Mouse (Mus musculus): ENCODE results near the gene Krtap16-1. TPM values are rescaled to one million over a fixed set of nuclear protein-coding genes. Genes with fewer than 3 reads are reported as not detected.

The Krtap16-1 gene
- polyA plus RNA-seq (2015; fragmentation: Nextera tagmentation; extraction: Ambion mirVana): not detected in 2 replicates

DNA sequence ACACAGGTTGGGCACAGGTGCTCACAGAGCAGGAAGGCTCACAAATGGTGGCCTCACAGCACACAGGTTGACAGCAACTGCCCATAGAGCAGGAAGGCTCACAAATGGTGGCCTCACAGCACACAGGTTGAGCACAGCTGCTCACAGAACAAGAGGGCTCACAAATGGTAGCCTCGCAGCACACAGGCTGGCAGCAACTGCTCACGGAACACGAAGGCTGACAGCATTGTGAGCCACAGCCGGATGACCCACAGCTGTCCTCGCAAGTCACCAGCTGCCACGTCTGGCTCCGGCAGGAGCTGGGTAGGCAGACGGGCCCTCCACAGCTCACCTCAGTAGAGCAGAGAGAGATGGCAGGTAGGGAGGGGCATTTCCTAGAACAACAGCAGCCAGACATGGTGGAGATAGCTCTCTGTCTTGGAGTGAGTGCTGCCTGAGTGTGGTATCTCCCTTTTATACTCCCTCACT lies at the start of gene Krtap16-1:
TSS of gene Krtap16-1 (minus strand) at position 418 of the 468 bp plus-strand sequence.
- no peak; the same call in 1 of the 2 replicates for ATAC-seq (replicated peaks)
- H3K9ac ChIP-seq (replicated peaks): no peak within 1 kb of the TSS

GRCm38 (mm10) chr11:100029768-100030167 lies 43.4 kb upstream of the Krtap16-1 start, which contains the start of gene Krt33b:
Gene Krt33b (minus strand): TSS chr11:100029868.
- Histone ChIP-seq H3K4me2 (replicated peaks) (no peak within 1 kb of the TSS), H3K9ac (replicated peaks) (no peak within 1 kb of the TSS), H3K36me3 (no peaks in the 10 kb centered on the region), H3K27me3 (no peaks in the 10 kb centered on the region), H3K4me1 (no peaks in the 10 kb centered on the region), H3K27ac (replicated peaks) (no peak within 1 kb of the TSS), H3K4me3 (no peak within 1 kb of the TSS), H3K9me3 (no peaks in the 10 kb centered on the region)
- ATAC-seq (replicated peaks): no peak
- WGBS: 96% methylated on average over 6 of the region's 6 CpGs

More for the DNA sequence above, at the start of gene Krtap16-1:
- Histone ChIP-seq H3K36me3 (no peaks in the 10 kb centered on the region), H3K27ac (replicated peaks) (peak within 1 kb of the TSS; percentile 72), H3K27me3 (no peaks in the 10 kb centered on the region; the same call in 1 of the 2 replicates), H3K4me2 (replicated peaks) (peak within 1 kb of the TSS; percentile 10; the same call in 1 of the 2 replicates), H3K4me1 (peaks cover 16% of the 10 kb centered on the region), H3K9me3 (no peaks in the 10 kb centered on the region), H3K4me3 (no peak within 1 kb of the TSS)
- WGBS: 84% methylated on average over 8 of the region's 8 CpGs

- no peaks in the 10 kb centered on the region for H3K27me3 ChIP-seq
- no peak overlapping the region for H3K4me2 ChIP-seq (replicated peaks)
- H3K4me1 ChIP-seq: no peaks in the 10 kb centered on the region
- no peak for ATAC-seq (replicated peaks)
- H3K9ac ChIP-seq (replicated peaks): no peak overlapping the region
- H3K27ac ChIP-seq (replicated peaks): no peak overlapping the region
- H3K4me3 ChIP-seq: no peak overlapping the region
- H3K9me3 ChIP-seq: no peaks in the 10 kb centered on the region
- H3K36me3 ChIP-seq: no peaks in the 10 kb centered on the region
- 84% methylated on average over 5 of the region's 5 CpGs for WGBS
Measured at GRCm38 (mm10) chr11:100021438-100021837, 35.0 kb upstream of the Krtap16-1 start.

DNA sequence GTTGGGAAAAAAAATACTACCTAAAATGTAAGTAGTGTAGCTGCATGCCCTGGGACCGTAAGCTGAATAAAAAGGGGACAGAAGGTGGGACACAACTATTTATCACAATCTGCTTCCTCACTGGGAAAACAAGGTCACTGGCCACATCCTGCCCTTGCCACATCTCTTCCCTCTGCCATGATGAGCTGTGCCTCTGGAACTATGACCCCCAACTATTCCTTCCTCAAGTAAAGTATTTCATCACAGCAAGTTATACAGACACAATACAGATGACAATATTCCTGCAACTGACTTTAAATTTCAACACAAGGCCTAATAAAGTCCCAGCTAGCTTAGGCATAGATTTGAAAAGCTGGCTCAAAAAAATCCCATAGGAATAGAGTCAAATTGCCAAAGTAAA lies 33.1 kb upstream of the Krtap16-1 start:
- Histone ChIP-seq H3K4me1 (no peaks in the 10 kb centered on the region), H3K4me2 (replicated peaks) (no peak overlapping the region), H3K4me3 (no peak overlapping the region), H3K27me3 (no peaks in the 10 kb centered on the region), H3K9me3 (no peaks in the 10 kb centered on the region), H3K27ac (replicated peaks) (no peak overlapping the region), H3K9ac (replicated peaks) (no peak overlapping the region), H3K36me3 (no peaks in the 10 kb centered on the region)
- WGBS: 94% methylated on average over 1 of the region's 1 CpGs
- no peak for ATAC-seq (replicated peaks)

DNA sequence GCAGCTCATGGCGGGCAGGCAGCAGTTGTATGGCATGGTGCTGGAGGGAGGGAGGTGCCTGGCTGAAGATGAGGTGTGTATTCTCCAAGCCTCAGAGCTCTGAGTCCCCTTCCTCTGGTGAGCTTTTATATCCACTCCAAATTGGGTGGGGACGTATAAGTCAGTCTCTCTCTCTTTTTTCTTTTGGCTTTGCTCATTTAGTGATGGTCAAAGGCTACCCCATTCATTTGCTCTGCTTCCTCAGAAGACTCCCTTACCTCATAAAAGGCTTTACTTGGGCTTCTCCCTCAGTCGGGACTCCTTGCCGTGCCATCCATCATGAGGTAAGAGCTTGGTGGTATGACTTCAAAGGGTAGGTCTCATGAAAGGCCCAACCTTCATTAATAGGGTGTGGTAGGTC lies 29.7 kb upstream of the Krtap16-1 start, which contains the start of gene Krt33a:
TSS of gene Krt33a (minus strand) at position 101 of the 400 bp plus-strand sequence.
- H3K36me3 ChIP-seq: no peaks in the 10 kb centered on the region
- H3K9ac ChIP-seq (replicated peaks): no peak within 1 kb of the TSS
- no peak within 1 kb of the TSS for H3K4me3 ChIP-seq
- H3K9me3 ChIP-seq: no peaks in the 10 kb centered on the region
- H3K4me1 ChIP-seq: no peaks in the 10 kb centered on the region
- 83% methylated on average over 4 of the region's 4 CpGs for WGBS
- H3K27ac ChIP-seq (replicated peaks): no peak within 1 kb of the TSS
- no peaks in the 10 kb centered on the region for H3K27me3 ChIP-seq
- no peak within 1 kb of the TSS for H3K4me2 ChIP-seq (replicated peaks)
- ATAC-seq (replicated peaks): no peak

GRCm38 (mm10) chr11:100013691-100014171 lies 27.3 kb upstream of the Krtap16-1 start:
- H3K4me1 ChIP-seq: no peaks in the 10 kb centered on the region
- no peaks in the 10 kb centered on the region for H3K27me3 ChIP-seq
- no peak overlapping the region for H3K27ac ChIP-seq (replicated peaks)
- WGBS: 77% methylated on average over 4 of the region's 4 CpGs
- H3K36me3 ChIP-seq: no peaks in the 10 kb centered on the region
- H3K4me3 ChIP-seq: no peak overlapping the region
- ATAC-seq (replicated peaks): no peak
- H3K9me3 ChIP-seq: no peaks in the 10 kb centered on the region
- no peak overlapping the region for H3K9ac ChIP-seq (replicated peaks)
- no peak overlapping the region for H3K4me2 ChIP-seq (replicated peaks)

GRCm38 (mm10) chr11:100010682-100011081 lies 24.3 kb upstream of the Krtap16-1 start:
- Histone ChIP-seq H3K4me1 (no peaks in the 10 kb centered on the region), H3K9me3 (no peaks in the 10 kb centered on the region), H3K27me3 (no peaks in the 10 kb centered on the region), H3K4me3 (no peak overlapping the region), H3K9ac (replicated peaks) (no peak overlapping the region), H3K36me3 (no peaks in the 10 kb centered on the region), H3K4me2 (replicated peaks) (no peak overlapping the region), H3K27ac (replicated peaks) (no peak overlapping the region)
- no peak for ATAC-seq (replicated peaks)
- 87% methylated on average over 5 of the region's 5 CpGs for whole genome bisulfite sequencing

- H3K9me3 ChIP-seq: no peaks in the 10 kb centered on the region
- no peak for ATAC-seq (replicated peaks)
- no peaks in the 10 kb centered on the region for H3K36me3 ChIP-seq
- no peak overlapping the region for H3K4me3 ChIP-seq
- H3K27me3 ChIP-seq: no peaks in the 10 kb centered on the region
- no peaks in the 10 kb centered on the region for H3K4me1 ChIP-seq
- no peak overlapping the region for H3K9ac ChIP-seq (replicated peaks)
- no peak overlapping the region for H3K4me2 ChIP-seq (replicated peaks)
- H3K27ac ChIP-seq (replicated peaks): no peak overlapping the region
- WGBS: 86% methylated on average over 5 of the region's 5 CpGs
Measured at GRCm38 (mm10) chr11:100008336-100008735, 21.9 kb upstream of the Krtap16-1 start.

DNA sequence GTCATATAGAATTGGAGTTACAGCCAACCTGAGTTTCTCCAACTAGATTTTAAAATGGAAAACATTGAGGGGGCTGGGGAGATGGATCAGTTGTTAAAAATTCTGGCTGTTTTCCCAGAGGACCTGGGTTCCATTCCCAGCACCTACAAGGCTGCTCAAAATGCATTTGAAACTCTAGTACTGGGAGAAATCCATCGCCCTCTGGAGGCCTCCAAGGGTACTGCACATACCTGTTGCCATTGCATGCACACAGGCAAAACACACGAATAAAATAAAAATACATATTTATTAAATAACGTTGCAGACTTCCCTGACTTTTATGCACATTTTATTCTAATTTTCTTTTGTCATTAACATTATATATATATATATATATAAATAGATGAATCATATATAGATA lies 20.2 kb upstream of the Krtap16-1 start:
- no peak overlapping the region for H3K4me2 ChIP-seq (replicated peaks)
- no peak for ATAC-seq (replicated peaks)
- no peaks in the 10 kb centered on the region for H3K9me3 ChIP-seq
- no peaks in the 10 kb centered on the region for H3K27me3 ChIP-seq
- no peak overlapping the region for H3K4me3 ChIP-seq
- WGBS: 54% methylated on average over 3 of the region's 3 CpGs
- H3K36me3 ChIP-seq: no peaks in the 10 kb centered on the region
- H3K9ac ChIP-seq (replicated peaks): no peak overlapping the region
- H3K4me1 ChIP-seq: no peaks in the 10 kb centered on the region
- no peak overlapping the region for H3K27ac ChIP-seq (replicated peaks)

- Histone ChIP-seq H3K36me3 (no peaks in the 10 kb centered on the region), H3K4me1 (no peaks in the 10 kb centered on the region), H3K27me3 (no peaks in the 10 kb centered on the region), H3K4me3 (no peak overlapping the region), H3K9ac (replicated peaks) (no peak overlapping the region), H3K4me2 (replicated peaks) (no peak overlapping the region), H3K9me3 (no peaks in the 10 kb centered on the region), H3K27ac (replicated peaks) (no peak overlapping the region)
- ATAC-seq (replicated peaks): no peak
- WGBS: 89% methylated on average over 8 of the region's 8 CpGs
Measured at GRCm38 (mm10) chr11:100005905-100006304, 19.5 kb upstream of the Krtap16-1 start.

DNA sequence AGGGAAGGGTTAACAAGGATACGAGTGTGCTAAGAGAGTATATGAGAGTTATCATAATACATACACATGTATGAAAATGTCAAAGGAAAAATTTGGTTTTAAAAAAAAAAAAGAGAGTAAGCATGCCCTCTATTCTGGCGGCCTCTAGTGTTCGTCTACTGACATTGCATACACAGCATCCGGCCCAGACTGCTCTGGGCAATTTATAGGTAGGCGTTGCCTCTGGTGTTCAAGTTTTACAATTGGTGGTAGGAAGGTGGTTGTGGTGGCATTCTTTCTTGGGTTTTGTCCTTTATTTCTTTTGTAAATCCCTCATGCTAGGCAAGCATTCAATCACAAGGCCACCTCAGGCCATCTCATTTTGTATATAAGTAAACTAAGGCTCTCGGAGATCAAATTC lies 18.4 kb upstream of the Krtap16-1 start:
- H3K9me3 ChIP-seq: no peaks in the 10 kb centered on the region
- 25% methylated on average over 6 of the region's 6 CpGs for WGBS
- no peak overlapping the region for H3K9ac ChIP-seq (replicated peaks)
- no peak overlapping the region for H3K4me3 ChIP-seq
- H3K4me1 ChIP-seq: no peaks in the 10 kb centered on the region
- ATAC-seq (replicated peaks): no peak
- no peak overlapping the region for H3K27ac ChIP-seq (replicated peaks)
- H3K36me3 ChIP-seq: no peaks in the 10 kb centered on the region
- no peaks in the 10 kb centered on the region for H3K27me3 ChIP-seq
- H3K4me2 ChIP-seq (replicated peaks): no peak overlapping the region

DNA sequence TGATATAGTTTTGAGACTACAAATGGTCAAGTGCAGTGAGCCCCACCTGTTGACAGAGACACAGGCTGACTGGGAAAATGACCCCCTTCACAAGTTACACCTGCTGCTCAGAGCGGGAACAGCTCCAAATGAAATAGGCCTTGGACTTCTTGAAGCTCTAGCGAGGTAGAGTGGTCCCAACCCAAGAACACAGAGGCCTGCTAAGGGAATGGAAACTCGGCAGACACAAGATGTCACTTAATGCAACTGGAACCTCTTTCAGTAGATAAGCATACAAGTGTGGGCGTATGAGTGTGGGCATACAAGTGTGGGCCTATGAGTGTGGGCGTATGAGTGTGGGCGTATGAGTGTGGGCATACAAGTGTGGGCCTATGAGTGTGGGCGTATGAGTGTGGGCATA lies 12.7 kb upstream of the Krtap16-1 start:
- Histone ChIP-seq H3K9me3 (no peaks in the 10 kb centered on the region), H3K36me3 (no peaks in the 10 kb centered on the region), H3K4me1 (no peaks in the 10 kb centered on the region), H3K4me2 (replicated peaks) (no peak overlapping the region), H3K27ac (replicated peaks) (no peak overlapping the region), H3K9ac (replicated peaks) (no peak overlapping the region), H3K4me3 (no peak overlapping the region), H3K27me3 (no peaks in the 10 kb centered on the region)
- no peak for ATAC-seq (replicated peaks)
- 97% methylated on average over 7 of the region's 7 CpGs for WGBS

DNA sequence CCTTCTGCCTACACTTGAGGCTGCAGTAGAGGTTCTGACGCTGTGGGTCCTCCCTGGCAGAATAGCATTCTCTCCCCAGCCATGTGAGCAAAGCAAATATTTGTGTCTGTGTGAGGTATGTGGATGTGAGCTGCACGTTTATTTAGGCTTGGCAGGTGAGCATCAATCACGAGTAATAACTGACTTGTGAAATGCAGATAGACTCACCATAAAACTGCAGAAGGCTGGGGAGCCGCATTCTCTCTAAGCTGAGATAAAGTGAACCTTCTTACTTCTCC lies 7.9 kb upstream of the Krtap16-1 start:
- Histone ChIP-seq H3K9me3 (no peaks in the 10 kb centered on the region), H3K4me1 (0 out of 2 replicates have a peak, but pooled peaks cover 5% of the 10 kb centered on the region), H3K27me3 (no peaks in the 10 kb centered on the region), H3K4me2 (replicated peaks) (no peak overlapping the region), H3K27ac (replicated peaks) (no peak overlapping the region), H3K9ac (replicated peaks) (no peak overlapping the region), H3K4me3 (no peak overlapping the region), H3K36me3 (no peaks in the 10 kb centered on the region)
- ATAC-seq (replicated peaks): no peak
- WGBS: 80% methylated on average over 4 of the region's 4 CpGs
